Mouse (Mus musculus) layer of hippocampus, adult 2 months (tissue): ENCODE results near the gene Rab22a. TPM values are rescaled to one million over a fixed set of nuclear protein-coding genes. Genes with fewer than 3 reads are reported as not detected.
A peak's percentile ranks its signal among the peaks of the same experiment; 100 is the strongest.

Experiments
- DNase-seq, 2 experiments: peaks; one replicate each; pipeline ENCODE4 v3.0.0; 2022; ENCODE audit warnings: low spot score in 2 of 2
- H3K27ac ChIP-seq: fragments of 200-600 bp; 2 replicates; pipeline ENCODE4 v1.8.1; 2022
- H3K4me3 ChIP-seq: fragments of 200-600 bp; 2 replicates; pipeline ENCODE4 v1.8.1; 2022; ENCODE audit warnings: mild to moderate bottlenecking
- CTCF ChIP-seq: fragments of 200-600 bp; conservative IDR thresholded peaks from 2 replicates; pipeline ENCODE4 v1.8.1; 2022; ENCODE audit warnings: antibody characterized with exemption, mild to moderate bottlenecking, moderate library complexity
- total RNA-seq, 2 experiments: library from RNA; stranded (reverse); gene quantifications; 2 replicates each; pipeline ENCODE4 v1.2.3; 2021

Gene Rab22a
- total RNA-seq, 2 experiments from 2014 or later, result 23.9 to 28.3 TPM

- TF ChIP-seq CTCF, result no peak
- Histone ChIP-seq H3K4me3 (no peak overlapping the region), H3K27ac (no peak overlapping the region)
- no peak for DNase-seq
Measured at GRCm38 (mm10) chr2:173649762-173650161, 9.8 kb upstream of the Rab22a start.

GRCm38 (mm10) chr2:173653526-173653925, 6.0 kb upstream of the Rab22a start:
- TF ChIP-seq CTCF, result no peak
- Histone ChIP-seq H3K4me3 (no peak overlapping the region), H3K27ac (no peak overlapping the region)
- no peak for DNase-seq

GRCm38 (mm10) chr2:173657736-173658135, 1.8 kb upstream of the Rab22a start:
- TF ChIP-seq CTCF, result no peak
- H3K27ac ChIP-seq, result no peak overlapping the region
- no peak for DNase-seq
- no peak overlapping the region for H3K4me3 ChIP-seq

- H3K4me3 ChIP-seq, result peak overlapping the region; percentile 96
Measured at GRCm38 (mm10) chr2:173658517-173658916, 1.0 kb upstream of the Rab22a start.

GRCm38 (mm10) chr2:173659926-173660684, 545 bp downstream of the Rab22a start:
- peak overlapping the region; percentile 96 for H3K4me3 ChIP-seq
- TF ChIP-seq CTCF, result no peak
- DNase-seq, result no peak
- H3K27ac ChIP-seq, result peak overlapping the region; percentile 83

More at GRCm38 (mm10) chr2:173658517-173658916, 1.0 kb upstream of the Rab22a start:
- no peak for TF ChIP-seq CTCF
- H3K27ac ChIP-seq, result no peak overlapping the region
- no peak for DNase-seq

- Histone ChIP-seq H3K4me3 (no peak overlapping the region), H3K27ac (no peak overlapping the region)
- TF ChIP-seq CTCF, result no peak
- DNase-seq, result no peak
Measured at GRCm38 (mm10) chr2:173662255-173662950, 2.8 kb downstream of the Rab22a start.

GRCm38 (mm10) chr2:173664736-173665135, 5.2 kb downstream of the Rab22a start:
- DNase-seq, result no peak
- no peak overlapping the region for H3K27ac ChIP-seq
- H3K4me3 ChIP-seq, result no peak overlapping the region
- TF ChIP-seq CTCF, result no peak

- no peak overlapping the region for H3K27ac ChIP-seq
- TF ChIP-seq CTCF, result no peak
- no peak for DNase-seq
- no peak overlapping the region for H3K4me3 ChIP-seq
Measured at GRCm38 (mm10) chr2:173665271-173665670, 5.7 kb downstream of the Rab22a start.

- TF ChIP-seq CTCF, result no peak
- no peak for DNase-seq
- Histone ChIP-seq H3K4me3 (no peak overlapping the region), H3K27ac (no peak overlapping the region)
Measured at GRCm38 (mm10) chr2:173666876-173667275, 7.3 kb downstream of the Rab22a start.

GRCm38 (mm10) chr2:173672328-173672896, 12.9 kb downstream of the Rab22a start:
- Histone ChIP-seq H3K27ac (no peak overlapping the region), H3K4me3 (no peak overlapping the region)
- DNase-seq, result no peak
- TF ChIP-seq CTCF, result no peak

- TF ChIP-seq CTCF, result no peak
- DNase-seq, result no peak
- Histone ChIP-seq H3K27ac (no peak overlapping the region), H3K4me3 (no peak overlapping the region)
Measured at GRCm38 (mm10) chr2:173673469-173673868, 13.9 kb downstream of the Rab22a start.

GRCm38 (mm10) chr2:173678593-173678992, 19.0 kb downstream of the Rab22a start:
- Histone ChIP-seq H3K27ac (no peak overlapping the region), H3K4me3 (no peak overlapping the region)
- DNase-seq, result no peak
- TF ChIP-seq CTCF, result no peak

GRCm38 (mm10) chr2:173679217-173679616, 19.7 kb downstream of the Rab22a start:
- Histone ChIP-seq H3K27ac (no peak overlapping the region), H3K4me3 (no peak overlapping the region)
- no peak for TF ChIP-seq CTCF
- DNase-seq, result no peak

GRCm38 (mm10) chr2:173680153-173680552, 20.6 kb downstream of the Rab22a start:
- no peak overlapping the region for H3K27ac ChIP-seq
- DNase-seq, result no peak
- no peak overlapping the region for H3K4me3 ChIP-seq
- no peak for TF ChIP-seq CTCF
